Mouse (Mus musculus) brain, embryonic 14.5 days (tissue): ENCODE results near the gene Olfr785. TPM values are rescaled to one million over a fixed set of nuclear protein-coding genes. Genes with fewer than 3 reads are reported as not detected.
"Not testable (repeated sequence)": the region's sequence is repeated elsewhere in the genome, so short reads cannot be mapped to it uniquely, and the experiment has no call there.

Experiments used
- DNase-seq: peaks from one replicate; pipeline ENCODE4 v3.0.0-alpha.2; 2011; ENCODE audit warnings: low read depth
- CTCF ChIP-seq: fragments of 200-500 bp; IDR thresholded peaks from 2 replicates; pipeline ENCODE4 v1.5.1; 2012; ENCODE audit warnings: inconsistent platforms, mild to moderate bottlenecking, moderate library complexity, borderline replicate concordance; ENCODE audit not compliant: insufficient read depth, insufficient read length; ENCODE audit errors: extremely low read depth
- POLR2A ChIP-seq: fragments of 200-500 bp; IDR thresholded peaks from 2 replicates; pipeline ENCODE4 v1.6.1; 2012; ENCODE audit warnings: mild to moderate bottlenecking, inconsistent platforms, borderline replicate concordance; ENCODE audit not compliant: poor library complexity, insufficient read depth, insufficient read length, severe bottlenecking; ENCODE audit errors: extremely low read depth
- polyA plus RNA-seq: library from polyadenylated mRNA; depleted of rRNA; stranded (reverse); fragments of >200 nt; gene quantifications from 2 replicates; pipeline ENCODE4 v1.2.3, GENCODE M21; 2012; rRNA removed

The Olfr785 gene
- polyA plus RNA-seq, result not detected in 2 replicates

GRCm38 (mm10) chr10:129405126-129405525 lies at the start of gene Olfr785:
TSS of gene Olfr785 (plus strand) at chr10:129405426.
- DNase-seq, result no peak
- TF ChIP-seq CTCF (no peak), POLR2A (no peak)

GRCm38 (mm10) chr10:129356496-129356895 lies 48.7 kb upstream of the Olfr785 start:
- DNase-seq, result not testable (repeated sequence)

GRCm38 (mm10) chr10:129357307-129357706 lies 47.9 kb upstream of the Olfr785 start:
- TF ChIP-seq CTCF (no peak), POLR2A (no peak)
- DNase-seq, result no peak

GRCm38 (mm10) chr10:129374051-129374450 lies 31.2 kb upstream of the Olfr785 start:
- not testable (repeated sequence) for DNase-seq

- TF ChIP-seq CTCF, result no peak
- no peak for TF ChIP-seq POLR2A
- DNase-seq, result no peak
Observed at GRCm38 (mm10) chr10:129383783-129384182, 21.4 kb upstream of the Olfr785 start, which contains the start of gene Olfr784. TSS of gene Olfr784 (plus strand) at chr10:129384083.

DNA sequence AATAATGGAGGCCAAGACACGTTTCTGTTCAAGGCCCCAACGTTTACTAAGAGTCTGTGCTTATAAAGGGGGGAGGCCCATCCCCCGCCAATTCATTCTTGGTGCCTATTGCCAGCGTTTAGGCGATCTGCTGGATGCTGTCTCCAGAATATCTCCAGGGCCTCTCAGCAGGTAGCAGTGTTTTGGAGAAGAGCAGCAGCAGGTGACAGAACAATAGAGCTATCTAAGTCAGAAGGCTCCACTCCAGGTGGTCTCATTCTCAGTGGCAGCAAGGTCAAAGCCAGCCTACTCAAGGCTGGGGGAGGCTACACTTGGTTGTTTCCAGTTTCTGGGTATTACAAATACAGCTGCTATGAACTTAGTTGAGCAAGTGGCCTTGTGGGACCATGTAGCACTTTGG lies 4.3 kb upstream of the Olfr785 start:
- TF ChIP-seq CTCF (no peak), POLR2A (no peak)
- no peak for DNase-seq

GRCm38 (mm10) chr10:129427006-129427405 lies 21.8 kb downstream of the Olfr785 start, which contains the start of gene Olfr786:
TSS of gene Olfr786 (plus strand) at chr10:129427306.
- DNase-seq, result no peak
- TF ChIP-seq POLR2A (no peak), CTCF (no peak)

Other genes with a start within 250 kb of the Olfr785 start
- gene Olfr771, start 240.7 kb upstream of the Olfr785 start, polyA plus RNA-seq, result not detected in 2 replicates
- gene Olfr772, start 227.5 kb upstream of the Olfr785 start, polyA plus RNA-seq, result not detected in 2 replicates
- not detected in 2 replicates for gene Olfr773, start 218.0 kb upstream of the Olfr785 start, polyA plus RNA-seq
- not detected in 2 replicates for gene Olfr774, start 169.2 kb upstream of the Olfr785 start, polyA plus RNA-seq
- not detected in 2 replicates for gene Olfr775, start 157.0 kb upstream of the Olfr785 start, polyA plus RNA-seq
- not detected in 2 replicates for gene Olfr776, start 146.3 kb upstream of the Olfr785 start, polyA plus RNA-seq
- not detected in 2 replicates for gene Olfr777, start 133.9 kb upstream of the Olfr785 start, polyA plus RNA-seq
- gene Olfr780, start 87.3 kb upstream of the Olfr785 start, polyA plus RNA-seq, result not detected in 2 replicates
- not detected in 2 replicates for gene Olfr781, start 76.6 kb upstream of the Olfr785 start, polyA plus RNA-seq
- not detected in 2 replicates for gene Olfr782, start 56.6 kb upstream of the Olfr785 start, polyA plus RNA-seq
- 0.08 and 0.16 TPM in 2 replicates for gene Olfr784, start 21.3 kb upstream of the Olfr785 start, polyA plus RNA-seq
- not detected in 2 replicates for gene Olfr786, start 21.9 kb downstream of the Olfr785 start, polyA plus RNA-seq
- not detected in 2 replicates for gene Olfr787, start 56.4 kb downstream of the Olfr785 start, polyA plus RNA-seq
- not detected in 2 replicates for gene Olfr788, start 65.6 kb downstream of the Olfr785 start, polyA plus RNA-seq
- gene Olfr789, start 79.3 kb downstream of the Olfr785 start, polyA plus RNA-seq, result not detected in 2 replicates
- gene Olfr790, start 93.1 kb downstream of the Olfr785 start, polyA plus RNA-seq, result not detected in 2 replicates
- not detected in 2 replicates for gene Olfr791, start 116.4 kb downstream of the Olfr785 start, polyA plus RNA-seq
- gene Olfr792, start 133.7 kb downstream of the Olfr785 start, polyA plus RNA-seq, result not detected in 2 replicates
- gene Olfr794, start 162.2 kb downstream of the Olfr785 start, polyA plus RNA-seq, result not detected in 2 replicates
- gene Olfr796, start 207.1 kb downstream of the Olfr785 start, polyA plus RNA-seq, result not detected in 2 replicates
- gene Olfr798, start 222.5 kb downstream of the Olfr785 start, polyA plus RNA-seq, result not detected in 2 replicates
- not detected in 2 replicates for gene Olfr799, start 232.1 kb downstream of the Olfr785 start, polyA plus RNA-seq